Mouse (Mus musculus) hindbrain, embryonic 10.5 days (tissue): ENCODE data around the gene Vgll4. TPM values are rescaled to one million over a fixed set of nuclear protein-coding genes. Genes with fewer than 3 reads are reported as not detected.

Experiments
- DNase-seq: peaks from one replicate; pipeline ENCODE4 v3.0.0-alpha.2; 2017; ENCODE audit warnings: low spot score
- H3K27ac ChIP-seq: fragments of 300-500 bp; sonication (generic); 2 replicates; pipeline ENCODE4 v1.5.1; 2016; ENCODE audit warnings: mild to moderate bottlenecking, moderate library complexity
- H3K27me3 ChIP-seq: fragments of 300-500 bp; sonication (generic); 2 replicates; pipeline ENCODE4 v1.6.1; 2016; ENCODE audit warnings: mild to moderate bottlenecking; ENCODE audit not compliant: poor library complexity, insufficient read depth, severe bottlenecking
- H3K36me3 ChIP-seq: fragments of 300-500 bp; sonication (generic); 2 replicates; pipeline ENCODE4 v1.6.1; 2016; ENCODE audit warnings: mild to moderate bottlenecking, moderate library complexity
- H3K4me1 ChIP-seq: fragments of 300-500 bp; sonication (generic); replicated peaks from 2 replicates; pipeline ENCODE4 v1.6.1; 2016; ENCODE audit warnings: mild to moderate bottlenecking
- H3K4me3 ChIP-seq: fragments of 300-500 bp; sonication (generic); 2 replicates; pipeline ENCODE4 v1.5.1; 2016; ENCODE audit warnings: mild to moderate bottlenecking, moderate library complexity
- H3K9me3 ChIP-seq: fragments of 300-500 bp; sonication (generic); 2 replicates; pipeline ENCODE4 v1.6.1; 2016; ENCODE audit warnings: mild to moderate bottlenecking, moderate library complexity
- WGBS: fragments of 180-500 bp; shearing (Covaris S2); methylation state at CpG from one replicate; pipeline ENCODE4 v1.1.7; 2016; 5-methylcytosine and 5-hydroxymethylcytosine counted together
- polyA plus RNA-seq: library from polyadenylated mRNA; unstranded; fragments of >200 nt; fragmentation: Nextera tagmentation; extraction: Ambion mirVana; gene quantifications from 2 replicates; pipeline ENCODE4 v1.2.1, GENCODE M21; 2016

Vgll4 gene
- polyA plus RNA-seq, 1 experiment from 2014 or later, result 73.3 TPM

GRCm38 (mm10) chr6:114861591-114861990 lies 108.2 kb downstream of the Vgll4 start:
- Histone ChIP-seq H3K4me1 (peaks cover 28% of the 10 kb centered on the region), H3K4me3 (no peak overlapping the region), H3K27ac (no peak overlapping the region), H3K27me3 (no peaks in the 10 kb centered on the region), H3K36me3 (peaks cover 66% of the 10 kb centered on the region), H3K9me3 (no peaks in the 10 kb centered on the region)
- DNase-seq, result no peak
- WGBS, result 71% methylated on average over 9 of the region's 9 CpGs

GRCm38 (mm10) chr6:114860677-114861568 lies 108.9 kb downstream of the Vgll4 start:
- no peaks in the 10 kb centered on the region for H3K27me3 ChIP-seq
- 89% methylated on average over 14 of the region's 14 CpGs for WGBS
- no peak for DNase-seq
- H3K4me1 ChIP-seq, result peaks cover 28% of the 10 kb centered on the region
- H3K9me3 ChIP-seq, result no peaks in the 10 kb centered on the region
- H3K27ac ChIP-seq, result no peak overlapping the region
- H3K4me3 ChIP-seq, result no peak overlapping the region
- H3K36me3 ChIP-seq, result peaks cover 66% of the 10 kb centered on the region

- H3K27ac ChIP-seq, result no peak overlapping the region
- H3K4me3 ChIP-seq, result no peak overlapping the region
- H3K36me3 ChIP-seq, result peaks cover 55% of the 10 kb centered on the region
- H3K27me3 ChIP-seq, result no peaks in the 10 kb centered on the region
- H3K9me3 ChIP-seq, result no peaks in the 10 kb centered on the region
- no peak for DNase-seq
- 86% methylated on average over 4 of the region's 4 CpGs for WGBS
- peaks cover 46% of the 10 kb centered on the region for H3K4me1 ChIP-seq
These were observed 111.1 kb downstream of the Vgll4 start for GRCm38 (mm10) chr6:114858722-114859053.

- WGBS, result 89% methylated on average over 3 of the region's 3 CpGs
- no peaks in the 10 kb centered on the region for H3K27me3 ChIP-seq
- no peak for DNase-seq
- peaks cover 50% of the 10 kb centered on the region for H3K36me3 ChIP-seq
- no peak overlapping the region; the same call in 1 of the 2 replicates for H3K27ac ChIP-seq
- no peaks in the 10 kb centered on the region for H3K9me3 ChIP-seq
- peaks cover 51% of the 10 kb centered on the region for H3K4me1 ChIP-seq
- H3K4me3 ChIP-seq, result no peak overlapping the region
These were observed 111.6 kb downstream of the Vgll4 start for GRCm38 (mm10) chr6:114857996-114858721.

- DNase-seq, result no peak
- Histone ChIP-seq H3K4me3 (no peak overlapping the region), H3K36me3 (peaks cover 33% of the 10 kb centered on the region), H3K4me1 (peaks cover 60% of the 10 kb centered on the region), H3K27me3 (0 out of 2 replicates have a peak, but pooled peaks cover 6% of the 10 kb centered on the region), H3K9me3 (no peaks in the 10 kb centered on the region), H3K27ac (no peak overlapping the region)
- 88% methylated on average over 4 of the region's 4 CpGs for WGBS
These were observed 113.3 kb downstream of the Vgll4 start for GRCm38 (mm10) chr6:114856501-114856900.

- no peak for DNase-seq
- Histone ChIP-seq H3K9me3 (no peaks in the 10 kb centered on the region), H3K4me3 (no peak overlapping the region), H3K4me1 (peaks cover 66% of the 10 kb centered on the region), H3K27ac (peak overlapping the region; percentile 62; the same call in 1 of the 2 replicates), H3K27me3 (0 out of 2 replicates have a peak, but pooled peaks cover 12% of the 10 kb centered on the region), H3K36me3 (peaks cover 25% of the 10 kb centered on the region)
- WGBS, result 72% methylated on average over 3 of the region's 3 CpGs
These were observed 114.2 kb downstream of the Vgll4 start for GRCm38 (mm10) chr6:114855644-114856043.

GRCm38 (mm10) chr6:114854368-114854767 lies 115.4 kb downstream of the Vgll4 start:
- H3K36me3 ChIP-seq, result peaks cover 13% of the 10 kb centered on the region
- no peak overlapping the region for H3K4me3 ChIP-seq
- 0 out of 2 replicates have a peak, but pooled peaks cover 14% of the 10 kb centered on the region for H3K27me3 ChIP-seq
- 56% methylated on average over 2 of the region's 2 CpGs for WGBS
- H3K27ac ChIP-seq, result peak overlapping the region; percentile 62; the same call in 1 of the 2 replicates
- H3K9me3 ChIP-seq, result no peaks in the 10 kb centered on the region
- DNase-seq, result no peak
- H3K4me1 ChIP-seq, result peaks cover 67% of the 10 kb centered on the region

- H3K36me3 ChIP-seq, result no peaks in the 10 kb centered on the region
- WGBS, result 39% methylated on average over 3 of the region's 3 CpGs
- H3K27me3 ChIP-seq, result 0 out of 2 replicates have a peak, but pooled peaks cover 14% of the 10 kb centered on the region
- H3K4me3 ChIP-seq, result no peak overlapping the region
- H3K27ac ChIP-seq, result 0 out of 2 replicates have a peak overlapping the region, but pooled peaks have one; percentile 62
- H3K4me1 ChIP-seq, result peaks cover 74% of the 10 kb centered on the region
- no peak for DNase-seq
- H3K9me3 ChIP-seq, result no peaks in the 10 kb centered on the region
These were observed 117.1 kb downstream of the Vgll4 start for GRCm38 (mm10) chr6:114852739-114853138.

- no peaks in the 10 kb centered on the region for H3K9me3 ChIP-seq
- H3K27me3 ChIP-seq, result 0 out of 2 replicates have a peak, but pooled peaks cover 14% of the 10 kb centered on the region
- peak overlapping the region; percentile 62; the same call in 1 of the 2 replicates for H3K27ac ChIP-seq
- WGBS, result 38% methylated on average over 7 of the region's 7 CpGs
- H3K36me3 ChIP-seq, result no peaks in the 10 kb centered on the region
- no peak overlapping the region for H3K4me3 ChIP-seq
- H3K4me1 ChIP-seq, result peaks cover 78% of the 10 kb centered on the region
- no peak for DNase-seq
These were observed 118.1 kb downstream of the Vgll4 start for GRCm38 (mm10) chr6:114851688-114852087.

- WGBS, result 90% methylated on average over 8 of the region's 8 CpGs
- DNase-seq, result no peak
- Histone ChIP-seq H3K4me1 (peaks cover 77% of the 10 kb centered on the region), H3K27ac (peak overlapping the region; percentile 72; the same call in 1 of the 2 replicates), H3K36me3 (no peaks in the 10 kb centered on the region), H3K4me3 (no peak overlapping the region), H3K27me3 (0 out of 2 replicates have a peak, but pooled peaks cover 14% of the 10 kb centered on the region), H3K9me3 (no peaks in the 10 kb centered on the region)
These were observed 120.0 kb downstream of the Vgll4 start for GRCm38 (mm10) chr6:114849787-114850186.

GRCm38 (mm10) chr6:114848761-114849160 lies 121.0 kb downstream of the Vgll4 start:
- H3K4me3 ChIP-seq, result no peak overlapping the region
- H3K27ac ChIP-seq, result no peak overlapping the region
- 79% methylated on average over 7 of the region's 7 CpGs for WGBS
- H3K36me3 ChIP-seq, result no peaks in the 10 kb centered on the region
- 0 out of 2 replicates have a peak, but pooled peaks cover 14% of the 10 kb centered on the region for H3K27me3 ChIP-seq
- peaks cover 67% of the 10 kb centered on the region for H3K4me1 ChIP-seq
- no peaks in the 10 kb centered on the region for H3K9me3 ChIP-seq
- no peak for DNase-seq

- Histone ChIP-seq H3K27ac (0 out of 2 replicates have a peak overlapping the region, but pooled peaks have one; percentile 5), H3K4me3 (no peak overlapping the region), H3K4me1 (peaks cover 56% of the 10 kb centered on the region), H3K27me3 (0 out of 2 replicates have a peak, but pooled peaks cover 14% of the 10 kb centered on the region), H3K9me3 (0 out of 2 replicates have a peak, but pooled peaks cover 3% of the 10 kb centered on the region), H3K36me3 (no peaks in the 10 kb centered on the region)
- 83% methylated on average over 12 of the region's 12 CpGs for WGBS
- no peak for DNase-seq
These were observed 122.1 kb downstream of the Vgll4 start for GRCm38 (mm10) chr6:114847582-114848174.
